Mouse (Mus musculus) myocyte (in vitro differentiated cells): ENCODE results near the gene Fcrl5.

ENCODE experiments used
- CEBPB ChIP-seq: IDR thresholded peaks from 2 replicates; pipeline ENCODE4 v1.6.1; 2011; ENCODE audit warnings: mild to moderate bottlenecking, moderate library complexity; ENCODE audit not compliant: poor library complexity, insufficient read depth, severe bottlenecking
- E2F4 ChIP-seq: IDR thresholded peaks from one replicate; pipeline ENCODE4 v1.6.1; 2011; ENCODE audit warnings: mild to moderate bottlenecking, control low read depth, moderate library complexity; ENCODE audit not compliant: insufficient read depth
- MAX ChIP-seq: IDR thresholded peaks from one replicate; pipeline ENCODE4 v1.6.1; 2011; ENCODE audit warnings: low read depth, mild to moderate bottlenecking, control low read depth
- MYOD1 ChIP-seq, 3 experiments: IDR thresholded peaks; one replicate each; pipeline ENCODE4 v1.6.1; 2011; ENCODE audit warnings: control low read depth in 2 of 3, low read depth in 2 of 3, mild to moderate bottlenecking in 2 of 3, moderate library complexity in 1 of 3; ENCODE audit not compliant: insufficient read length in 2 of 3, control insufficient read depth in 1 of 3
- MYOG ChIP-seq, 3 experiments: IDR thresholded peaks; one replicate each; pipeline ENCODE4 v1.6.1; 2011; ENCODE audit warnings: control low read depth in 2 of 3, low read depth in 2 of 3, mild to moderate bottlenecking in 2 of 3; ENCODE audit not compliant: insufficient read length in 2 of 3, control insufficient read depth in 1 of 3, insufficient read depth in 1 of 3
- POLR2A ChIP-seq: IDR thresholded peaks from one replicate; pipeline ENCODE4 v1.6.1; 2011; ENCODE audit warnings: low read depth, mild to moderate bottlenecking, control low read depth, moderate library complexity; ENCODE audit not compliant: insufficient read length
- POLR2AphosphoS2 ChIP-seq: IDR thresholded peaks from one replicate; pipeline ENCODE4 v1.6.1; 2011; ENCODE audit warnings: low read depth, control low read depth; ENCODE audit not compliant: insufficient read length
- SRF ChIP-seq: IDR thresholded peaks from one replicate; pipeline ENCODE4 v1.6.1; 2011; ENCODE audit warnings: low read depth; ENCODE audit not compliant: control insufficient read depth, insufficient read length
- TCF12 ChIP-seq: IDR thresholded peaks from one replicate; pipeline ENCODE4 v1.6.1; 2011; ENCODE audit warnings: mild to moderate bottlenecking, control low read depth; ENCODE audit not compliant: poor library complexity, insufficient read depth, severe bottlenecking

GRCm38 (mm10) chr3:87500088-87501055 lies 64.8 kb downstream of the Fcrl5 start:
- no peak for TF ChIP-seq POLR2A
- TF ChIP-seq CEBPB, result no peak
- no peak for TF ChIP-seq MYOD1 (IDR thresholded peaks at IDR 0.05; ENCODE audit: control insufficient read depth in 1 of 3, insufficient read length in 2 of 3, low read depth in 2 of 3)
- no peak for TF ChIP-seq TCF12
- TF ChIP-seq MAX, result no peak
- no peak for TF ChIP-seq MYOG (IDR thresholded peaks at IDR 0.05; ENCODE audit: control insufficient read depth in 1 of 3, insufficient read depth in 1 of 3, insufficient read length in 2 of 3, low read depth in 2 of 3)
- TF ChIP-seq E2F4, result no peak
- TF ChIP-seq POLR2AphosphoS2, result no peak
- no peak for TF ChIP-seq SRF
